Mouse (Mus musculus): ENCODE data around the gene Olfr466. TPM values are rescaled to one million over a fixed set of nuclear protein-coding genes. Genes with fewer than 3 reads are reported as not detected.

The Olfr466 gene
- polyA plus RNA-seq, 2 experiments, result not detected

- Histone ChIP-seq H3K4me2 (ENCODE audit: low read depth) (no peak overlapping the region), H3K9ac (replicated peaks) (no peak overlapping the region), H3K9me3 (ENCODE audit: control insufficient read depth, low read length) (no peaks in the 10 kb centered on the region), H3K27me3 (ENCODE audit: control insufficient read depth, insufficient read depth, low read length) (no peaks in the 10 kb centered on the region), H3K27ac (no peak overlapping the region), H3K36me3 (replicated peaks; ENCODE audit: control insufficient read depth, insufficient read depth, low read depth) (no peaks in the 10 kb centered on the region), H3K4me1 (replicated peaks; ENCODE audit: control insufficient read depth in 2 of 2, insufficient read depth in 2 of 2, low read length in 1 of 2) (0 out of 4 replicates have a peak, but pooled peaks cover 0 to 2% of the 10 kb centered on the region in 2 experiments), H3K4me3 (ENCODE audit: insufficient read depth in 1 of 2, low read depth in 2 of 2, low read length in 2 of 2) (no peak overlapping the region)
- TF ChIP-seq CTCF (IDR thresholded peaks at IDR 0.05; ENCODE audit: low read depth), result no peak
- no peak for TF ChIP-seq EP300 (IDR thresholded peaks at IDR 0.05; ENCODE audit: low read depth)
- WGBS (ENCODE audit: insufficient replicate concordance), result 62% methylated on average over 3 of the region's 3 CpGs
- DNase-seq (ENCODE audit: low read depth in 3 of 3, low spot score in 3 of 3), result no peak
- no peak for ATAC-seq (ENCODE audit: insufficient read depth)
These were observed 24.1 kb downstream of the Olfr466 start for GRCm38 (mm10) chr13:65174102-65174501.

GRCm38 (mm10) chr13:65175734-65176471 lies 25.9 kb downstream of the Olfr466 start:
- peak; percentile 48 for ATAC-seq (ENCODE audit: insufficient read depth)
- H3K27ac ChIP-seq, result no peak overlapping the region
- no peaks in the 10 kb centered on the region for H3K27me3 ChIP-seq (ENCODE audit: control insufficient read depth, insufficient read depth, low read length)
- H3K4me1 ChIP-seq (replicated peaks; ENCODE audit: control insufficient read depth in 2 of 2, insufficient read depth in 2 of 2, low read length in 1 of 2), result 0 out of 4 replicates have a peak, but pooled peaks cover 0 to 2% of the 10 kb centered on the region in 2 experiments
- 15% methylated on average over 46 of the region's 46 CpGs for WGBS (ENCODE audit: insufficient replicate concordance)
- H3K4me2 ChIP-seq (ENCODE audit: low read depth), result peak overlapping the region; percentile 48
- no peaks in the 10 kb centered on the region for H3K9me3 ChIP-seq (ENCODE audit: control insufficient read depth, low read length)
- no peak overlapping the region for H3K9ac ChIP-seq (replicated peaks)
- peak; percentile 4 to 41 (median 26) for DNase-seq (ENCODE audit: low read depth in 3 of 3, low spot score in 3 of 3)
- TF ChIP-seq CTCF (IDR thresholded peaks at IDR 0.05; ENCODE audit: low read depth) (peak; percentile 82), EP300 (IDR thresholded peaks at IDR 0.05; ENCODE audit: low read depth) (no peak)
- no peak overlapping the region; a peak in 1 of 4 replicates for H3K4me3 ChIP-seq (ENCODE audit: insufficient read depth in 1 of 2, low read depth in 2 of 2, low read length in 2 of 2)
- no peaks in the 10 kb centered on the region for H3K36me3 ChIP-seq (replicated peaks; ENCODE audit: control insufficient read depth, insufficient read depth, low read depth)

DNA sequence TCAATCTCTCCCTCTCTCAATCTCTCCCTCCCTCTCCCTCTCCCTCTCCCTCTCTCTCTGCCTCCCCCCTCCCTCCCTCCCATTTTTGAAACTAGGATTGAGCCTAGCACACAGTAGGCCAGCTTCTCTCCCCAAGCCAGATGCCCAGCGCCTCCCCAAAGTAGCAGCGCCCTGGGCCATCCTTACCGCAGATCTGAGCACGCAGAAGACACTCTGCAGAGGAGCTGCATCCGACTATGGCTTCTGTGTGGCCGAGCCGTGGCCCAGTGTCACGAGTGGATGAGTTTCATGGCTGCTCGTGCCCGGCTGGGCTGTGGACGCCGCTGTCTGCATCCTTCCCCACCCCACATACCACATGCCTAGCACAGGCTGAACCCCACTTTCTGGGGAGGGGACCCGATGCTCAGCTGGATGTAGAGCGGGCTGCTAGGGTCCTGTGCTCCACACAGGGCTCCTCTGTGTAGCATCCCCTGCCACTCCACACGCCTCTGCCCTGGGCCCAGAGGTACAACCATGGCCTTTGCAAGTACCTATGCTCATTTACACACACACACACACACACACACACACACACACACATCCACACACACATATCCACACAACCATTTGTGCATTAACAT lies 26.5 kb downstream of the Olfr466 start:
- 0 out of 2 replicates have a peak, but pooled peaks have one; percentile 11 for ATAC-seq (ENCODE audit: insufficient read depth)
- Histone ChIP-seq H3K9ac (replicated peaks) (no peak overlapping the region), H3K4me3 (ENCODE audit: insufficient read depth in 1 of 2, low read depth in 2 of 2, low read length in 2 of 2) (no peak overlapping the region), H3K36me3 (replicated peaks; ENCODE audit: control insufficient read depth, insufficient read depth, low read depth) (no peaks in the 10 kb centered on the region), H3K27me3 (ENCODE audit: control insufficient read depth, insufficient read depth, low read length) (no peaks in the 10 kb centered on the region), H3K4me2 (ENCODE audit: low read depth) (no peak overlapping the region), H3K27ac (no peak overlapping the region), H3K4me1 (replicated peaks; ENCODE audit: control insufficient read depth in 2 of 2, insufficient read depth in 2 of 2, low read length in 1 of 2) (0 out of 4 replicates have a peak, but pooled peaks cover 0 to 2% of the 10 kb centered on the region in 2 experiments), H3K9me3 (ENCODE audit: control insufficient read depth, low read length) (no peaks in the 10 kb centered on the region)
- WGBS (ENCODE audit: insufficient replicate concordance), result 46% methylated on average over 15 of the region's 15 CpGs
- TF ChIP-seq EP300 (IDR thresholded peaks at IDR 0.05; ENCODE audit: low read depth), result no peak
- TF ChIP-seq CTCF (IDR thresholded peaks at IDR 0.05; ENCODE audit: low read depth), result no peak
- no peak for DNase-seq (ENCODE audit: low read depth in 3 of 3, low spot score in 3 of 3)

DNA sequence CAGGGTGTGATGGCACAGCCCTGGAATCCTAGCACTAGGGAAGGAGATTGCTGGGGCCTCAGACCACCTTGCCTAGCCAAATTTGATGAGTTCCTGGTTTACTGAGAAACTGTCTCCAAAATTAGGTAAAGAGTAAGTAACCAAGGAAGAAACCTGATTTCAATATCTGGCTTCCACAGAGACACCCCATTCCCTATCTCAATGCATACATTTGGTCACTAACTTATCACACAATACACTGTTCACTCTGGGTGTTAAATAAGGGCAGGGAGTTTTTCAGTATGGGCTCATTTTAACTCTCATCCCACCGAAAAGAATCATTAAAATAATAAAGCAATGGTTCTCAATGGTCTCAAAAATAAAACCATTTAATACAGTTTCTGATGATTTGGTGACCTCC lies 50.6 kb downstream of the Olfr466 start:
- H3K4me1 ChIP-seq (replicated peaks; ENCODE audit: control insufficient read depth in 2 of 2, insufficient read depth in 2 of 2, low read length in 1 of 2), result no peaks in the 10 kb centered on the region
- ATAC-seq (ENCODE audit: insufficient read depth) (no peak), DNase-seq (ENCODE audit: low read depth in 3 of 3, low spot score in 3 of 3) (no peak)
- H3K27ac ChIP-seq, result no peak overlapping the region
- H3K4me3 ChIP-seq (ENCODE audit: insufficient read depth in 1 of 2, low read depth in 2 of 2, low read length in 2 of 2), result no peak overlapping the region
- H3K4me2 ChIP-seq (ENCODE audit: low read depth), result no peak overlapping the region
- H3K9me3 ChIP-seq (ENCODE audit: control insufficient read depth, low read length), result no peaks in the 10 kb centered on the region
- no peak overlapping the region for H3K9ac ChIP-seq (replicated peaks)
- no peaks in the 10 kb centered on the region for H3K36me3 ChIP-seq (replicated peaks; ENCODE audit: control insufficient read depth, insufficient read depth, low read depth)
- TF ChIP-seq CTCF (IDR thresholded peaks at IDR 0.05; ENCODE audit: low read depth) (no peak), EP300 (IDR thresholded peaks at IDR 0.05; ENCODE audit: low read depth) (no peak)
- 32% methylated on average over 1 of the region's 1 CpGs for WGBS (ENCODE audit: insufficient replicate concordance)
- H3K27me3 ChIP-seq (ENCODE audit: control insufficient read depth, insufficient read depth, low read length), result no peaks in the 10 kb centered on the region

Other genes with a start within 250 kb of the Olfr466 start
- gene Cntnap3, start 246.3 kb upstream of the Olfr466 start, polyA plus RNA-seq (2012; rRNA removed), result under 0.01 TPM in 1 of 2 replicates, not detected in the other
- not detected in 2 replicates for gene Cntnap3, start 246.3 kb upstream of the Olfr466 start, polyA plus RNA-seq (2014; fragmentation: Nextera tagmentation; extraction: Ambion mirVana)
- not detected in 2 replicates for gene Spata31, start 232.8 kb upstream of the Olfr466 start, polyA plus RNA-seq (2012; rRNA removed)
- not detected in 2 replicates for gene Spata31, start 232.8 kb upstream of the Olfr466 start, polyA plus RNA-seq (2014; fragmentation: Nextera tagmentation; extraction: Ambion mirVana)
- not detected in 2 replicates for gene Spata31d1c, start 117.2 kb upstream of the Olfr466 start, polyA plus RNA-seq (2012; rRNA removed)
- gene Spata31d1c, start 117.2 kb upstream of the Olfr466 start, polyA plus RNA-seq (2014; fragmentation: Nextera tagmentation; extraction: Ambion mirVana), result not detected in 2 replicates
- gene Prss47, start 97.5 kb upstream of the Olfr466 start, polyA plus RNA-seq (2012; rRNA removed), result not detected in 2 replicates
- not detected in 2 replicates for gene Prss47, start 97.5 kb upstream of the Olfr466 start, polyA plus RNA-seq (2014; fragmentation: Nextera tagmentation; extraction: Ambion mirVana)
- gene Mfsd14b, start 37.3 kb upstream of the Olfr466 start, polyA plus RNA-seq (2012; rRNA removed), result 13.6 and 14.3 TPM in 2 replicates
- gene Mfsd14b, start 37.3 kb upstream of the Olfr466 start, polyA plus RNA-seq (2014; fragmentation: Nextera tagmentation; extraction: Ambion mirVana), result 41.1 and 41.2 TPM in 2 replicates
- gene Olfr465-ps1, start 12.2 kb upstream of the Olfr466 start, polyA plus RNA-seq (2012; rRNA removed), result not detected in 2 replicates
- not detected in 2 replicates for gene Olfr465-ps1, start 12.2 kb upstream of the Olfr466 start, polyA plus RNA-seq (2014; fragmentation: Nextera tagmentation; extraction: Ambion mirVana)
- gene Nlrp4f, start 55.7 kb downstream of the Olfr466 start, polyA plus RNA-seq (2012; rRNA removed), result not detected in 2 replicates
- gene Nlrp4f, start 55.7 kb downstream of the Olfr466 start, polyA plus RNA-seq (2014; fragmentation: Nextera tagmentation; extraction: Ambion mirVana), result 0.17 TPM in 1 of 2 replicates, not detected in the other
- not detected in 2 replicates for gene Gm10775, start 109.3 kb downstream of the Olfr466 start, polyA plus RNA-seq (2012; rRNA removed)
- not detected in 2 replicates for gene Gm10775, start 109.3 kb downstream of the Olfr466 start, polyA plus RNA-seq (2014; fragmentation: Nextera tagmentation; extraction: Ambion mirVana)
- gene Zfp369, start 128.6 kb downstream of the Olfr466 start, polyA plus RNA-seq (2012; rRNA removed), result 6.8 and 8.9 TPM in 2 replicates
- gene Zfp369, start 128.6 kb downstream of the Olfr466 start, polyA plus RNA-seq (2014; fragmentation: Nextera tagmentation; extraction: Ambion mirVana), result 4.3 and 4.5 TPM in 2 replicates

Data from liver, embryonic 14.5 days (tissue).